Mouse (Mus musculus): ENCODE data around the gene Gm14391.
"Not testable (repeated sequence)": the region's sequence is repeated elsewhere in the genome, so short reads cannot be mapped to it uniquely, and the experiment has no call there.

DNA sequence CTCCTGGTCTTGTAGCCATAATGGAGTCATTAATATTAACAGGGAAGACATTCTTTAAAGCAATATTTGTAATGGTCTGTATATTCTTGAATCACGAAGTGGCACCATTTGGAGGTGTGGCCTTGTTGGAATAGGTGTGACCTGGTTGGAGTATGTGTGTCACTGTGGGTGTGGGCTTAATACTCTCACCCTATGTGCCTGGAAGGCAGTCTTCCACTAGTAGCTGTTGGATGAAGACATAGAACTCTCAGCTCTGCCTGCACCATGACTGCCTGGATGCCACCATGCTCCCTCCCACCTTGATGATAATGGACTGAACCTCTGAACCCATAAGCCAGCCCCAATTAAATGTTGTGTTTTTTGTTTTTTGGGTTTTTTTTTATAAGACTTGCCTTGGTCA, 27.7 kb downstream of the Gm14391 start:
- not testable (repeated sequence) for TF ChIP-seq CTCF (IDR thresholded peaks at IDR 0.05; ENCODE audit: borderline replicate concordance, insufficient read depth, low read length); POLR2A (IDR thresholded peaks at IDR 0.05; ENCODE audit: low read depth, low read length)
